Mouse (Mus musculus) embryonic facial prominence, embryonic 10.5 days (tissue): ENCODE data around the gene H6pd. TPM values are rescaled to one million over a fixed set of nuclear protein-coding genes. Genes with fewer than 3 reads are reported as not detected.
A peak's percentile ranks its signal among the peaks of the same experiment; 100 is the strongest.

Experiments used
- DNase-seq: peaks from one replicate; pipeline ENCODE4 v3.0.0-alpha.2; 2017; ENCODE audit warnings: low spot score
- H3K27ac ChIP-seq: fragments of 300-500 bp; sonication (generic); replicated peaks from 2 replicates; pipeline ENCODE4 v1.5.1; 2016; ENCODE audit warnings: mild to moderate bottlenecking
- H3K27me3 ChIP-seq: fragments of 300-500 bp; sonication (generic); replicated peaks from 2 replicates; pipeline ENCODE4 v1.6.1; 2016; ENCODE audit warnings: low read depth, mild to moderate bottlenecking; ENCODE audit not compliant: poor library complexity, severe bottlenecking
- H3K36me3 ChIP-seq: fragments of 300-500 bp; sonication (generic); replicated peaks from 2 replicates; pipeline ENCODE4 v1.6.1; 2016; ENCODE audit warnings: mild to moderate bottlenecking, moderate library complexity
- H3K4me1 ChIP-seq: fragments of 300-500 bp; sonication (generic); 2 replicates; pipeline ENCODE4 v1.6.1; 2016
- H3K4me3 ChIP-seq: fragments of 300-500 bp; sonication (generic); 2 replicates; pipeline ENCODE4 v1.5.1; 2016; ENCODE audit warnings: mild to moderate bottlenecking, moderate library complexity
- H3K9me3 ChIP-seq: fragments of 300-500 bp; sonication (generic); 2 replicates; pipeline ENCODE4 v1.6.1; 2016; ENCODE audit warnings: mild to moderate bottlenecking
- WGBS: fragments of 180-500 bp; shearing (Covaris S2); methylation state at CpG from one replicate; pipeline ENCODE4 v1.1.7; 2016; 5-methylcytosine and 5-hydroxymethylcytosine counted together
- polyA plus RNA-seq: library from polyadenylated mRNA; unstranded; fragments of >200 nt; fragmentation: Nextera tagmentation; extraction: Ambion mirVana; gene quantifications from 2 replicates; pipeline ENCODE4 v1.2.1, GENCODE M21; 2016

H6pd gene
- polyA plus RNA-seq, 1 experiment from 2014 or later, result 5.3 TPM

DNA sequence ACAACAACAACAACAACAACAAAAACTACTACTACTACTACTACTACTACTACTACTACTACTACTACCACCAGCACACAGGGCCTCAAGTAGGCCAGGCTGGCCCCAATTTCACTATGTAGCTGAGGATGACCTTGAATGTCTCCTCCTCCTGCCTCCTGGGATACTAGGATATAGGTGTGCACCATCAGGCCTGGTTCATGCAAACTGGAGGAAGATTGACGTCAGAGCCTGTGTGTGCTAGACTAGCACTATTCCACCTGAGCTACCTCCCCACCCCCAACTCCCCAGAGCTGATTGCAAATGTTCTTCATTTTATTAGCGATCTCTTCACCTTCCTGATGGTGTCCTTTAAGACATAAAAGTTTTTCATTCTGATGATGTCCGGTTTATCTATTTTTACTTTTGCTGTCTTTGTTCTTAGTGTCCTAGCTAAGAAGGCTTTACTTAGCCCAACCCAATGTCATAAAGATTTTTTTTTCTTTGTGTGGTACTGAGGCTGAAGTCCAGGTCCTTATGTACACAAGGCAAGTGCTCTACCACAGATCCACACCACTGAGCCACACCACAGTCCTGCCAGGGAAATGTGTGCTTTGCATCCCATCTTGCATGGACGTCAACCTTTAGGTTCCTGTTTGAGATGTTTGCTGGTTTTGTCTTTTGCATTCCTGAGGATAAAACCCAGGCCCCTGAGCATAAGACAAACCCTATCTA is 5.7 kb upstream of the H6pd start:
- H3K36me3 ChIP-seq, result no peaks in the 10 kb centered on the region
- 84% methylated on average over 4 of the region's 4 CpGs for WGBS
- H3K4me1 ChIP-seq, result peaks cover 8% of the 10 kb centered on the region

DNA sequence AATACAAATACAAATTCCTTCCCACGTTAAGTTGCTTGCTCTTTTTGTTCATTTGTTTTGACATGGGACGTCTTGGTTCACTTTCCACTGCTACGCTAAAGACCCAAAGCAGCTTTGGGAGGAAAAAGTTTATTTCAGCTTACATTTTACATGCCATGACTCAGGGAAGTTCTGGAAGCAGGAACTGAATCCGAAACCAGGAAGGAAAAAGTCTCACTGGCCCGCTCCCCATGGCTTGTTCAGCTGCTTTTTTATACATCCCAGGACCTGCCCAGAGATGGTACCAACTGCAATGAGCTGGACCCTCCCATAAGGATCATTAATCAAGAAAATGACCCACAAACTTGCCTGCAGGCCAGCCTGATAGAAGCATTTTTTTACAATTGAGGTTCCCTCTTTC is 5.0 kb upstream of the H6pd start:
- Histone ChIP-seq H3K36me3 (no peaks in the 10 kb centered on the region), H3K27me3 (peaks cover 15% of the 10 kb centered on the region; the same call in 1 of the 2 replicates), H3K4me1 (peaks cover 15% of the 10 kb centered on the region), H3K9me3 (no peaks in the 10 kb centered on the region), H3K27ac (no peak overlapping the region), H3K4me3 (no peak overlapping the region)
- no peak for DNase-seq
- WGBS, result 88% methylated on average over 5 of the region's 5 CpGs

More for the DNA sequence above, 5.7 kb upstream of the H6pd start:
- peaks cover 15% of the 10 kb centered on the region; the same call in 1 of the 2 replicates for H3K27me3 ChIP-seq
- H3K9me3 ChIP-seq, result no peaks in the 10 kb centered on the region
- no peak overlapping the region for H3K27ac ChIP-seq
- no peak overlapping the region for H3K4me3 ChIP-seq
- no peak for DNase-seq

DNA sequence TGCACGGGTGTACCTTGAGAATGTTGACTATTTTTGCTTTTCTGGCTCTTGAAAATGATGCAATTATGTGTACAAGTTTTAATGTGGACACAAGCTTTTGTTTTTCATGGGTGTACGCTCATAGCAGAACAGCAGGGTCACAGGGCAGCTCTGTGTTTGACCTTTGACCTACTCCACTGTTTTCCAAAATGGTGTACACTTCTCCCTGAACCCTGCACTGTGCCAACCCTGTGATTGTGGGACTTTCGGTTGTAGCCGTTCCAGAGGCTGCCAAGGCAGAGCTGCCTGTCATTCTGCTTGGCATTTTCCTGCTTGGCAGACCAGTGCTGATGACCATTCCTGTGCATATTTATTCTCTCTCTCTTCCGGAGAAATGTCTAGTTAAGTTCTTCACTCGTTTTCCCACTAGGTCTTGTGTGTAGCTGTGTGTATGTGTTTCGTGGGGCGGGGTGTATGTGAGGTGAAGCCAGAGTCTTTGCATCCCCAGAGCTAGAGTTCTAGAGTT is 4.4 kb upstream of the H6pd start:
- no peaks in the 10 kb centered on the region for H3K36me3 ChIP-seq
- 86% methylated on average over 8 of the region's 8 CpGs for WGBS
- no peak overlapping the region for H3K4me3 ChIP-seq
- H3K4me1 ChIP-seq, result peaks cover 20% of the 10 kb centered on the region
- no peak for DNase-seq
- H3K27me3 ChIP-seq, result peaks cover 15% of the 10 kb centered on the region; the same call in 1 of the 2 replicates
- no peak overlapping the region for H3K27ac ChIP-seq
- H3K9me3 ChIP-seq, result no peaks in the 10 kb centered on the region

DNA sequence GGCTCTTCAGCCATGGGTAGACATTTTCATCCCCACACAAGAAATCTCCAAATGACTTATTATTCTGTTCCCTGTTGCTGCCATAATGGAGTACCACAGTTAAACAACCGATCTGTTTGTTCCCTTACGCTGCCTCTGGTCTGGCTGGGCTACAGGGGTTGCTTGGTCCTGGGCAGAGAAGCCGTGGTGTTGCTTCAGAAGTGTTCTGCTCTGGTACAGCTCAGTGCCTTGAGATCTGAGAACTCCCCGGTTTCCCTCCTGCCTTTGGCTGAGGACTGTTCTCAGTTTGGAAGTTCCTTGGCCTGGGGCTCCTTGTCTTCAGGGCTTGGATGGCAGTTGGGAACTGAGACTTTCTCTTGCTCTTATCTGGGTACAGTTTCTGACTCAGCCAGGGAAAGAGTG is 3.5 kb upstream of the H6pd start:
- no peak for DNase-seq
- Histone ChIP-seq H3K27ac (no peak overlapping the region), H3K4me1 (peaks cover 26% of the 10 kb centered on the region), H3K27me3 (peaks cover 15% of the 10 kb centered on the region; the same call in 1 of the 2 replicates), H3K4me3 (no peak overlapping the region), H3K36me3 (no peaks in the 10 kb centered on the region), H3K9me3 (no peaks in the 10 kb centered on the region)
- WGBS, result 82% methylated on average over 4 of the region's 4 CpGs

DNA sequence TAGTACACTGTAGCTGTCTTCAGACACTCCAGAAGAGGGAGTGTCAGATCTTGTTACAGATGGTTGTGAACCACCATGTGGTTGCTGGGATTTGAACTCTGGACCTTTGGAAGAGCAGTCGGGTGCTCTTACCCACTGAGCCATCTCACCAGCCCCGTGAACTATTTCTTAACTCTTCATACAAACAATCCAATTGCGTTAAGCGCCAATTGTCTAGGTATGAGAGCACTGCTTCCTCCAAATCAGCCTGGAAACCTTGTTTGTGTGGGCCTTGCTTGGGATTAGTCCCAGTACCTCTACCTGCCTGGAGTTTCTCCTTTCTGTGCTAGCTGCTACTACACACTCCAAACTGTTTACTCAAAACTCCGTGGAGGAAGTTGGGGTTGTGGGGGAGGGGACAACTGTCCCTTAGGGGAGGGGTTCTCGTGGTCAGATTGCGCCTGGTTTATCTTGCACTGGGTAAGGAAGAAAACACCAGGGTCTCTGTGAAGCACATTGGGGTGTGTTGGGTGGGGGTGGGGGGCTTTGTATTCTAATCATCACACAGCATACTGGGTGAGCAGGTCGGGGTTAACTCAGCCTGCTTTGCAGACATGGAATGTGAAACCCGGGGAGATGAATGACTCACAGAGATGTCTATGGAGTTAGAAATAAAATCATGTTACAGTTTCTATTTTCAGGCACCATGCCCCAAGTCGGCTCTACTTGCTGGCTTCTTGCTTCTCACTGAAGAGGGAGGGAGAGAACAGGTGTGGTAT is 2.9 kb upstream of the H6pd start:
- WGBS, result 51% methylated on average over 10 of the region's 10 CpGs
- Histone ChIP-seq H3K27ac (no peak overlapping the region), H3K4me3 (no peak overlapping the region), H3K9me3 (no peaks in the 10 kb centered on the region), H3K27me3 (peaks cover 15% of the 10 kb centered on the region; the same call in 1 of the 2 replicates), H3K4me1 (peaks cover 26% of the 10 kb centered on the region), H3K36me3 (no peaks in the 10 kb centered on the region)
- DNase-seq, result no peak

DNA sequence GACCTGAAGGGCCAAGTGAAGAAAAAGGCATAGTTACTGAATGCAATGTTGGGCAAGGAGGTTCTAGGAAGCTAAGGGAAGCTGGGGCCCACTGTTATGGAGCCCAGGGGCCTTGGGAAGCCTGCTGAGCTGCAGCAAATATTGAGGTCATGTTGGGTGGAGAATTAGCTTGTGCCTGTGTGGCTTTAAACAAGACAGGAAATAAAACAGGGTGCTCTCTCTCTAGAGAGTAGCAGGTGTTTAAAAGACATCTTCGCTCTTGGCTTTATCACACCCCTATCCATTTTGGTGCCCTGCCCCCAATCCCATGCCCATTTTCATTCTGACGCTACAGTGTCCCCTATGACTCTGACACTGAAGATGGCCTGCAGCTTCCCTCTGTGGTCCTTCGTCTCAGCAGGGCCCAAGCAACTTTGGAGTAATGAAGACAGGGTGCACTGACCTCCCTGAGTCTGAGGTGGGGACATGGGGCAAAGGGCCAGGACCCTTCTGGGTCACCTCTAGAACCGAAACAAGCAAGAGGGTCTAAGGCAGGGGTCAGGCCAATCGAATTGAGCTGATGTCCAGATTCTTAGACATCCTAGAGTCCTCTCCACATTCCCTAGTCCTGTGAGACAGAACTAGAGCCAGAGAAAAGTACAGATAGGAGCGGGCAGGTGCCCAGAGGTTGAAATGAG is 1.4 kb upstream of the H6pd start:
- peaks cover 7% of the 10 kb centered on the region; the same call in 1 of the 2 replicates for H3K27me3 ChIP-seq
- DNase-seq, result no peak
- H3K27ac ChIP-seq, result no peak overlapping the region
- H3K36me3 ChIP-seq, result no peaks in the 10 kb centered on the region
- H3K9me3 ChIP-seq, result no peaks in the 10 kb centered on the region
- no peak overlapping the region for H3K4me3 ChIP-seq
- H3K4me1 ChIP-seq, result peaks cover 26% of the 10 kb centered on the region
- WGBS, result 87% methylated on average over 6 of the region's 6 CpGs

DNA sequence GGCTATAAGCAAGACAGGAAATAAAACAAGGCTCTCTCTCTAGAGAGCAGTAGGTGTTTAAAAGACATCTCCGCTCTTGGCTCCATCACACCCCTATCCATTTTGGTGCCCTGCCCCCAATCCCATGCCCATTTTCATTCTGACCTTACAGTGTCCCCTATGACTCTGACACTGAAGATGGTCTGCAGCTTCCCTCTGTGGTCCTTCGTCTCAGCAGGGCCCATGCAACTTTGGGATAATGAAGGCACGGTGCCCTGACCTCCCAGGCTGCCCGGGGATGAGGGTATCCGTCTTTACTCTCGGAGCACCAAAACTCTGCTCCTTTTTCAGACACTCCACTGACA is 736 bp upstream of the H6pd start:
- H3K9me3 ChIP-seq, result no peaks in the 10 kb centered on the region
- H3K4me3 ChIP-seq, result peak overlapping the region; percentile 83; the same call in 1 of the 2 replicates
- H3K27me3 ChIP-seq, result peaks cover 6% of the 10 kb centered on the region; the same call in 1 of the 2 replicates
- no peak overlapping the region for H3K27ac ChIP-seq
- DNase-seq, result no peak
- no peaks in the 10 kb centered on the region for H3K36me3 ChIP-seq
- 83% methylated on average over 6 of the region's 6 CpGs for WGBS
- peaks cover 26% of the 10 kb centered on the region for H3K4me1 ChIP-seq

DNA sequence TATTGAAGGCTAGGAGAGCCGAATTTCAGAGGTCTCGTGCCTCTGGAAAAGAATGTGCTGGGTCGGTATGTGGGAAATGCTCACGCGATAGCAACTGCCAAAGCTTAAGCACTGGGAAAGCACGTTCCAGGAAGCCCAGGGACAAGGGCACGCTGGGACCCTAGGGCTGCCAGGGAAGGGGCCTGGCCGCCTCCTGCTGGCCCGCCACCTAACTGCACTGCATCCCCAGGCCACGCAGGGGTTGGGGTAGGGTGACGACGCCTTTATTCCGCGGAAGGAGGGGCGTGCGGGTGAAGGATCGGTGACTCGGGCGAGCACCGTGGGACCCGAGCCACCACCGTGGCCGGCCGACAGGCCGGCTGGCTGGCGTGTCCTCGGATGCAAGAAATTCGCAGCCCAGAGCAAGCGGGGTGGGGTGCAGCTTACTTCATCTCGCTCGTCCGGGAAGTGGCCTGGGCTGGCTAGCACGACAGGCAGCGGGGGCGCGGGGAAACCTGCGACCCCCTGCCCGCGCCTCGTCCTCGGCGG is 434 bp downstream of the H6pd start:
- H3K27ac ChIP-seq, result peak overlapping the region; percentile 96
- no peaks in the 10 kb centered on the region for H3K36me3 ChIP-seq
- DNase-seq, result peak; percentile 90
- peak overlapping the region; percentile 83 for H3K4me3 ChIP-seq
- under 1% methylated on average over 42 of the region's 42 CpGs for WGBS
- H3K27me3 ChIP-seq, result peaks cover 6% of the 10 kb centered on the region; the same call in 1 of the 2 replicates
- no peaks in the 10 kb centered on the region for H3K9me3 ChIP-seq
- peaks cover 34% of the 10 kb centered on the region for H3K4me1 ChIP-seq

DNA sequence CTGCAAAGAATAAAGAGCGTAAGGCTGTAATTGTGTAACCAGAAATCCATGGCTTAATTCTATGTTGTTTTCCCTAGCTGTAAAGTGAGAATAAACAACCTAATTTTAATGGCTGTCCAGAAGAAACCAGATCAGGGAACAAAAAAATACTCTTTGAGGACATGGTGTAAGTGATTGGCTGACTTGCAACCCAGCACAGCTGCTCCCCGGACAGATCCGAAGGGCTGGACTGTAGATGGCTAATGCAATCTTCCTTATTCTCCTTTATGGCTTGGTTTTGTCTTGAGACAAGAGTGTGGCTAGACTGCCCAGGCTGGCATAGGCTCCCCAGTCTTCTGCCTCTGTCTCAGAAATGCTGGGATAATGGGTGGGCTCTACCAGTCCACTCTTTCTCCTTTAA is 1.4 kb downstream of the H6pd start:
- 97% methylated on average over 3 of the region's 3 CpGs for WGBS
- no peak for DNase-seq
- no peaks in the 10 kb centered on the region for H3K36me3 ChIP-seq
- no peak overlapping the region for H3K27ac ChIP-seq
- no peaks in the 10 kb centered on the region for H3K9me3 ChIP-seq
- H3K27me3 ChIP-seq, result peaks cover 6% of the 10 kb centered on the region; the same call in 1 of the 2 replicates
- H3K4me1 ChIP-seq, result peaks cover 40% of the 10 kb centered on the region
- no peak overlapping the region for H3K4me3 ChIP-seq

DNA sequence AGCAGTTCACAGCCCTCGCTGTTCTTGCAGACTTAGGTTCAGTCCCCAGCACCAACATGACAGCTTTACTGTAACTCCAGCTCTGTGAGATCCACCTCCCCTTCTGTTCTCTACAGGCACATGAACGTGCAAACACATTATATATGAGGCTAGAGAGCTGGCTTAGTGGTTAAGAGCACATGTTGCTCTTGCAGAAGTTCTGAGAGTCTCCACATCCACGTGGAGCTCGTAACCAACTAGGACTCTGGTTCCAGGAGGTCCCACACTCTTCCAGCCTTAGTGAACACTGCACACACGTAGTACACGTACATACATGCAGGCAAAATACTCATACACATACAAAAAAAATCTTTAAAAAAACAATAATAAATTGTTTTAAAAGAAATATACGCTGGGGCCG is 1.8 kb downstream of the H6pd start:
- H3K27ac ChIP-seq, result no peak overlapping the region
- H3K4me1 ChIP-seq, result peaks cover 40% of the 10 kb centered on the region
- no peak overlapping the region for H3K4me3 ChIP-seq
- no peaks in the 10 kb centered on the region for H3K36me3 ChIP-seq
- H3K9me3 ChIP-seq, result no peaks in the 10 kb centered on the region
- DNase-seq, result no peak
- 87% methylated on average over 8 of the region's 8 CpGs for WGBS
- H3K27me3 ChIP-seq, result peaks cover 6% of the 10 kb centered on the region; the same call in 1 of the 2 replicates

DNA sequence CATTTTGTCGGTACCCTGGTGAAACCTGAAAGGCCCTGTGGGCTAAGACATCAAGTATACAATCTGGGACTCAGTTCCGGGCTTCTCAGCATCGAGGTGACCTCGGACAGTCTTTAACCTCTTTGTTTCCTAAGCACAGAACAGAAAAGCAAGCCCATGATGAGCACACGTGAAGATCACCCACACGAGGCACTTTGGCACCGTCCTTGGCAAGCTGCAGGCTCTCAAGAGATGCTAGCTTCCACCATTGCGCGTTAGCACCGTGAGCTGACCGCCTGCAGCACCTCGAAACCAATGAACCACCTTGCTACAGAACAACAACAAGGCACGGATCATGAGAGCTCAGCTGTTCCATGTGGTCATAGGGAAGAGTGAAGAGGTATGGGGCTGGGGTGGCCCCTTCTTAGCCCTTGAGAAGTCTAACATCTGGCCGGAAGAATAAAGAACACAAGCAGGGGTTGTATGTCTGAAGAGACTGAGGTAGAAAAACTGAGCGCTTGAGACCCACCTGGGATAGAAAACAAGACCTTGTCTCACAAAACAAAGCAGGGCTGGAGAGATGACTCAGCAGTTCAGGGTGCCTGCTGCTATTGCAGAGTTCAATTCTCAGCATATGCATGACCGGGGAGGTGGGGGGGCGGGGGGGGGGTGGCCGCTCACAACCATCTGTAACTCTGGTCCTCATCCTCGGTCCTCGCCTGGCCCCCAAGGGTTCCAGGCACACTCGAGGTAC is 2.5 kb downstream of the H6pd start:
- Histone ChIP-seq H3K27ac (no peak overlapping the region), H3K36me3 (no peaks in the 10 kb centered on the region), H3K27me3 (peaks cover 6% of the 10 kb centered on the region; the same call in 1 of the 2 replicates), H3K4me3 (no peak overlapping the region), H3K9me3 (no peaks in the 10 kb centered on the region), H3K4me1 (peaks cover 43% of the 10 kb centered on the region)
- WGBS, result 83% methylated on average over 21 of the region's 21 CpGs
- no peak for DNase-seq

DNA sequence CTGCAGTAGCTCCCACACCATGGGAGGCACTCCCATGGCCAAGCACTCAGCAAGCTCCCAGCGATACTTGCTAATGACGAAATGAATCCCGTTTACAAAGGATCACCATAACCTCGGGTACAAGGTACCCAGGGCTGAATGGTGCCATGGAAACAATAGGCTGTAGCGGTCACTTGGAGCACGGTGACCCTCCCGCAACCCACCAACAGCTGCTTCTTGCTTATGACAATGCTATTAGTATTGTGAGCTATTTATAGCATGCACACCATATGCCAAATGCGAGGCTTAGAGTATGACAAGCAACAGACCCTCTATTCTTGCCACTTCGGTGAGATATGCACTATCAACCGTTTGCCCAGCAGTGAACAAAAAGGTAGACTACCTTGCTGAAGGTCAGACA is 3.6 kb downstream of the H6pd start:
- DNase-seq, result no peak
- H3K36me3 ChIP-seq, result no peaks in the 10 kb centered on the region
- H3K27ac ChIP-seq, result no peak overlapping the region
- H3K4me1 ChIP-seq, result peaks cover 53% of the 10 kb centered on the region
- no peak overlapping the region for H3K4me3 ChIP-seq
- 92% methylated on average over 10 of the region's 10 CpGs for WGBS
- peaks cover 1% of the 10 kb centered on the region; the same call in 1 of the 2 replicates for H3K27me3 ChIP-seq
- H3K9me3 ChIP-seq, result no peaks in the 10 kb centered on the region
